Mouse (Mus musculus): ENCODE data around the gene D930048N14Rik.
"Not testable (repeated sequence)": the region's sequence is repeated elsewhere in the genome, so short reads cannot be mapped to it uniquely, and the experiment has no call there.

Gene D930048N14Rik

GRCm38 (mm10) chr11:51652889-51653418, 2.2 kb downstream of the D930048N14Rik start:
- no peak for DNase-seq (ENCODE audit: low read depth)

GRCm38 (mm10) chr11:51653736-51654135, 3.0 kb downstream of the D930048N14Rik start:
- DNase-seq (ENCODE audit: low read depth), result no peak

DNA sequence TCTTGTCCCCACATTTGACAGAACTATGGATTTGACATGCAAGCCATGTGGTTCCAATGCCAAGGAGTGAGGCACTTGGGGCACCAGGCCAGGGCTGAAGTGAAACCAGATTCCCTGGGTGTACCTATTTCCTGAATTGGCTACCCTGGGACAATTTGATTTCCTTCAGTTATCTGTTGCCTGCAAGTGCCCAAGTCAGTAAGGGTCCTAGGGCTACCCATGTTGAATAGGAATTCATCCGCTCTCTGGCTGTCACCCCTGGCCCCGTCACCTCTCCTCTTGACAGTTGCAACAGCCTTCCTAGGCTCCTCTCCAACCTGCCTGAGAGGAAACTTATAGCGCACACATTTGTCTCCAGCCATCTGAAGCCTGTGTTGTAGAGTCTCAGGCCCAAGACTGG, 4.1 kb downstream of the D930048N14Rik start:
- peak; percentile 37 for DNase-seq (ENCODE audit: low read depth)

DNA sequence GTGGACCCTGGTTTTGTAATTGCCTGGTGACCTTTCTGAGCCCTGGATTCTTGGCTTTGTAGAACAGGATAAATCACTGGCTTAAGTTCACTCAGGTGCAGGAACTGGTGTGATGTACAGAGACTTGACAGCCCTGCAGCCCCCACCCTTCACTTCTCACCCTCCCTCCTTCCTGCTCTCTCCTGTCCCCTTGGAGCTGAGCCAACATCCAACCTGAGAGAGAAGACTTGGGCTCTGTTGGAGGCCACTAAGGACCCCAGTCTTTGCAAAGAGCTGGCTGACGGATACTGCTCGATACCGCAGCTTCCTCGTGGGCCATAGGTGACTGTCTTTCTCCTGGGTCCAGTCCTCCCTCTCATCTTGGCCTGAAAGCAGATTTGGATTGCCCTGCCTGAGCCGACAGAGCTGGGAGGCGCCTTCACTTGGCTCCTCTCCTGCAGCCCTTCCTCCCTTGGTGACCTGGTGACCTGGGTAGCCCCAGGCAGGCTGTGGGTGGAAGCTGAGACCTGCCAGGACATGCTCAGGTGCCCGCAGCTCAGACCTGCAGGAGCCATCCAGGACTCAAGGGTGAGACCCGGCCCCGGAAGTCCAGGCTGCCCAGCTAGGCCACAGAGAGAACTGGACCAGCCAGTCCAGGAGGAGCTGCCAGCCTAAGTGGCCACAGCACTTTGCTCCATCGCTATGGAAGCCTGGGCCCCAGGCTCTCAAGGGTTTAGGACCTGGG, 6.2 kb downstream of the D930048N14Rik start:
- no peak for DNase-seq (ENCODE audit: low read depth)

- no peak for DNase-seq (ENCODE audit: low read depth)
Measured at GRCm38 (mm10) chr11:51658291-51658690, 7.5 kb downstream of the D930048N14Rik start.

- DNase-seq (ENCODE audit: low read depth), result peak; percentile 64
Measured at GRCm38 (mm10) chr11:51658705-51659104, 8.0 kb downstream of the D930048N14Rik start.

DNA sequence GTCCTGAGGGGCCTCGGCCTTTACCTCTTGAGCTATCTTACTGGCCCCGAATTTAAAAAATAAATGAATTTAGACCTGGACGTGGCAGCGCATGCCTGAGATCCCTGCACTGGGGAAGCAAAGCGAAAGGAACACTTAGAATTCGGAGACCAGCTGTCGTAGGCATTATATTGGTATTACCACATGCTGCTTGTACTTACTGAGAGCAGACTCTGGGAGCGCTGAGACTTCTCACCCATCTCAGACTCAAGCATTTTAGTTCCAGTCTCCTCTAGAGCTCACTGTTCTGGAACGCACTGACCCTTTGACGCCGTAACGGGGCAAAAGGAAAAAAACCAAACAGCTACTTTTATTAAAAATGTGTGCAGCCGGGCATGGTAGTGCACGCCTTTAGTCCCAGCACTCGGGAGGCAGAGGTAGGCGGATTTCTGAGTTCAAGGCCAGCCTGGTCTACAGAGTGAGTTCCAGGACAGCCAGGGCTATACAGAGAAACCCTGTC, 11.2 kb downstream of the D930048N14Rik start:
- no peak for DNase-seq (ENCODE audit: low read depth)

DNA sequence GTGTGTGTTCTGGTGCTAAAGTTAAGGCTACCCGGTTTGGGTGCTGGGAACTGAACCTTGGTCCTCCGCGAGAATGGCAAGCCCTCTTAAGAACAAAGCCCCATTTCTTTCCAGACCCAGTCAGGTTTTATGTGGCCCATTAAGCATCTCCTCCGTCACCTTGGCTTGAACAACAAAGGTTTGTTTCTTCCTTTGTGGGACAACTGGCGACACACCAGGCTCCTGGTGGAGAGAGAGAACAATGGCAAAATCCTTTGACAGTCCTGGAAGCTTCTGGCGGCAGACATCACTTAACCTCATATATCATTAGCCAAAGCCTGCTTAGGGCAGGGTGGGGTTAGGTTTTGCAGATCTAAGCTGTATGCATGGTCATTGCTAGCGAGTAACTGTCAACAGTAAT, 11.9 kb downstream of the D930048N14Rik start:
- no peak for DNase-seq (ENCODE audit: low read depth)

GRCm38 (mm10) chr11:51664747-51665146, 14.0 kb downstream of the D930048N14Rik start:
- not testable (repeated sequence) for DNase-seq (ENCODE audit: low read depth)

DNA sequence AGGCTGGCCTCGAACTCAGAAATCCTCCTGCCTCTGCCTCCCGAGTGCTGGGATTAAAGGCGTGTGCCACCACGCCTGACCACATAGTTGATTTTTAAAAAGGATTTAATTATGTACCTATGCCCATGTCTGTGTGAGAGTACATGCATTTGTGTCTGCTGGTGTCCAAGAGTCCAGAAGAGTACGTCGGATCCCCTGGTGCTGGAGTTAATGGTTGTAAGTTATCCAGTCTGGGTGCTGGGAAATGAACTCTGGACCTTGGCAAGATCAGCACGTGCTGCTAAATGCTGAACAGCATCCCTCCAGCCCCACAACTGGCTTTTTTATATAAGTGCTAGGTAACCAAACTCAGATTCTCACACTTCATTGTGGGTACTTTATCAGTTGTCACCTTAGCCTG, 20.1 kb downstream of the D930048N14Rik start:
- DNase-seq (ENCODE audit: low read depth), result no peak

DNA sequence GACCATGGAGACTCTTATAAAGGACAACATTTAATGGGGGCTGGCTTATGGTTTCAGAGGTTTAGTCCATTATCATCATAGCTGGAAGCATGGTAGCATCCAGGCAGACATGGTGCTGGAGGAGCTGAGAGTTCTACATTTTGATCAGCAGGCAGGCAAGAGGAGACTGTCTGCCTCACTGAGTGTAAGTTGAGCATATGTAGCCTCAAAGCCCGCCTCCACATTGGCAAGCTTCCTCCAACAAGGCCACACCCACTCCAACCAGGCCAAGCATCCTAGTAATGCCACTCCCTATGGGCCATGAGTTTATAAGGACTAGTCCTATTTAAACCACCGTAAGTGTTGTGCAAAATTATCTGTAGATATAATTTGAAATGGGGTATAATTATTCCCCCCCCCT, 20.6 kb downstream of the D930048N14Rik start:
- DNase-seq (ENCODE audit: low read depth), result peak; percentile 71

DNA sequence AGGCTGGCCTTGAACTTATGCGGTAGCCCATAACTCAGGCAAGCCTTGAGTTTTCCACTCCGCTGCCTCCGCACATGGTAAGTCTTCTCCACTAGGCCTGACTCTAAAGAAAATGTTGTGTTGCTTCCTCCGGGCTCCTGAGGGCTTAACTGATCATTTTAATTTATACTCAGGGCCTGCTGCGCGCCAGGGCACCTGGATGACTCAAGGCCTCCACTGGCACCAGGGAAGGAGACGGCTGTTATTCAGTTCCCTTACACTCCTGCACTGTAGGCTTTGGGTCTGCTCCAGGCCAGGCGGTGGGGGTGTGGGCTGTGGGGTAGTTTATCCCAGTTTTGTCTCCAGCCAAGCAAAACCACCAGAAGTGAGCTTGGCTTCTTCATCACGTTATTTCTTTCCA, 22.5 kb downstream of the D930048N14Rik start:
- peak; percentile 35 for DNase-seq (ENCODE audit: low read depth)

GRCm38 (mm10) chr11:51675386-51675785, 24.6 kb downstream of the D930048N14Rik start:
- no peak for DNase-seq (ENCODE audit: low read depth)

- DNase-seq (ENCODE audit: low read depth), result no peak
Measured at GRCm38 (mm10) chr11:51677737-51678418, 27.1 kb downstream of the D930048N14Rik start.

DNA sequence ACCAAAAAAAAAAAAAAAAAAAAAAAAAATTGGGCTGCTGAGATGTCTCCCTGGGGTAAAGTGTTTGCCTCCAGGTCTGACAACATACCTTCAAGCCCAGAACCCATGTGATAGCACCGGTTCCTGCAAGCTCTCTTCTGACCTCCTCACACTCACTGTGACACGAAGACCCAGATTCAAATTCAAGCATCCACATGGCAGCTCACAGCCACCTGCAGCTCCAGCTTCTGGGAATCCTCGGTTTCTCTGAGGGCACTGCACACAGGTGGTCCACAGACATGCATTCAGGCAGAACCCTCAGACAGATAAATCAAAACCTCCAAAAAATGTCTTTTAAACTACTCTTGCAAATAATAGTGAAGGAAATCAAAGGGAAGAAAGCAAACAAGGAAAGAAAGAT, 28.7 kb downstream of the D930048N14Rik start:
- no peak for DNase-seq (ENCODE audit: low read depth)

DNA sequence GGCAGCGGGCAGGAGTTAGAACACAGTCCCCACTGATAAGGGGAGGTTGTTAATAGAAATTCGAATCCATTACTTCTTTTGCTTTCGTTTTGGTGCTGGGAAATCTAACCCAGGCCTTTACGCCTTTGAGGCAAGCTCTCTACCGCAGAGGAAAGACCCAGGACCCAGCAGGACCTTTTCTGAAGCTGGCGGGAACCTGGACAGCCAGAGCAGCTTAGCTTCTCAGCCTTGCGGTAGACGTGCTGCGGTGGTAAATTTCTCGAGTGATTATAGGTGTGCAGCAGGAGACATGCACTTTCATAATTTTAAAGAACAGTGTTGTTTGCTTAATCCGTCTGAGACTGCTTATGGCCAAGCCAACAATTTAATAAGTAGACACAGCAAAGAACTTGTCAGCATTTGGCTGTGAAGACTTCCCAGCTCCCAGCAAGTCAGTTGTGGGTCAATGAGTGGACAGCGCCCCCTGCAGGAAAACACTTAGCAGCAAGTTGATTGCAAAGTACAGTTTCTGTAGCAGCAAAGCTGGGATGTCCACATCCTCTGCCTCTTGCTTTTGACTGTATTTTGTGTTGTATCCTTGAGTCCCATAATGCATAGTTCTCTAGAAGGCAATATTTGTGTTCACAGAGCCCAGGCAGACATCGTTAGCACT, 30.7 kb downstream of the D930048N14Rik start:
- peak; percentile 95 for DNase-seq (ENCODE audit: low read depth)

DNA sequence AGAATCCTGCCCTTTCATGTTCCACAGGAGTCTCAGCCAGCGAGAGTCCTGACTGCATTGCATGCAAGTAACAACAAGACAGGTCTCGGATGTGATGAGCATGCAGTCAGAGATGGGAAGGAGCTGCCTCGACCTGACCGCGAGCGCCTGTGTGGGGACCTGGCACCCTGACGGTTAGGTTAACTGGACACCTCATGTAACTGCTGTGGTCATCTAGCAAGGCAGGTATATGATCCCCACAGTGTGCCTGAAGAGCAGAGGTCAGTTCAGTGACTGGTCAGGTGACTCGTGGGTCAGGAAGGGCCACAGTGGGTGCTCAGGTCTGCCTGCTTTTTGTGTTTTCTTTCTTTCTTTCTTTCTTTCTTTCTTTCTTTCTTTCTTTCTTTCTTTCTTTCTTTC, 31.2 kb downstream of the D930048N14Rik start:
- no peak for DNase-seq (ENCODE audit: low read depth)

GRCm38 (mm10) chr11:51688330-51689328, 37.9 kb downstream of the D930048N14Rik start, which contains the start of gene 0610009B22Rik:
Gene 0610009B22Rik, minus strand, starts transcription at chr11:51688874.
- DNase-seq (ENCODE audit: low read depth), result peak; percentile 100

DNA sequence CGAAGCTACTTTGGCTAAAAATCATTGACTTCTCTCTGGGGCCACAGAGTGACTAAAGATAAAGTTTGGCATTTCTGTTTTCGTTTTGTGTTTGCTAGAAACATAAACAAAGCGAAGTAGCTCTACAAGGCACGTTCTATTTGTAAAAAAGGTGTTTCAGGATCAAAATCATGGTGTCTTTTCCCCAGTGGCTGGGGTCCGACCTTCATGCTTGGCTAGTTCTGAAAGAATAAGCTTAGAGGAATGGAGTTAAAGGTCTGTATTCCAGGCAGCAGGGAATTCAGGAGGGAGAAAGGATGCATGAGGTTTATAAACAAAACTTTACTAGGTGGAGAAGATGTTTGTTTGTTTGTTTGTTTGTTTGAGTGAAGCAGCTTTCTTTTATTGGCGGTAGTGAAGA, 38.6 kb downstream of the D930048N14Rik start:
- DNase-seq (ENCODE audit: low read depth), result no peak

GRCm38 (mm10) chr11:51690597-51690996, 39.8 kb downstream of the D930048N14Rik start:
- not testable (repeated sequence) for DNase-seq (ENCODE audit: low read depth)

GRCm38 (mm10) chr11:51694984-51695383, 44.2 kb downstream of the D930048N14Rik start:
- no peak for DNase-seq (ENCODE audit: low read depth)
